Mouse (Mus musculus): ENCODE data around the gene Arpc1b.
"Not testable (repeated sequence)": the region's sequence is repeated elsewhere in the genome, so short reads cannot be mapped to it uniquely, and the experiment has no call there.

Gene Arpc1b

DNA sequence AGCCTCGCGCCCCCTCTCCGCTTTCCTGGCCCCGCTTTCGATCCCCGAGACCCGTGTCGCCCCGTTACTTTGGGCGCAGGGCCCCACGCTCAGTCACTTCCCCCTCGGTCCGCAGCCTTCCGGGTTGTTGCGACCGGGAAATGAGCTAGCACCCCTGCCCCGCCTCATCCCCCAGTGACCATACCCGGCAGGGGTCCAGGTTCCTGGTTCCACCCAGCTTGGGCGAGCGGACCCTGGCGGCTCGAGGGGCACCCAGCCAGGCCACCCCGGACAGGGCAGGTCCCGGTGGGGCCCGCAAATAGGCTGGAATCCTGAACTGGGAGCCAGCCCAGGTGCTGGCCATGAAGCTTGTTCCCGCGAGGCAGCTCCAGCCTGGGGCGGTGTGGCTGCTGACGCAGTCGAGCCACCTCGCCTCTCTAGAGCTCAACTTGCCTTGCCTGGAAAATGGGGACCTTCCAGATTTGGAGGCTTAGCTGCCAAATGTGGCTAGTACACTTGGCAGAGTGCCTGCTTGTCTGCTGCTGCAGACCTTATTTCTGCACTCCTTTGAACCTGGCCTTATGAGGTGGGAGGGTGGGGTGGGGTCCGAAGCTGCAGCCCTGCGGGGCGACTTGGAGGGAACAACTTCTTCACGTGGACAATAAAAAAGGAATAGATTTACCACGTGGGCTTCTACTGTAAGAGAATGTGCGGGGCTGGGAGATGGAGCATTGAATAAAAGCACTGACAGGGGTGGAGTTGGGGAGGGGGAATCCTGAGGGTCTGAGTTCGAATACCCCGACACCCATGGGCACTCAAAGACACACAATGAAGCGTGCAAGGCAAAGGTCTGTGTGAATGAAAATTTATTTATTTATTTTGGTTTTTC lies 825 bp downstream of the Arpc1b start:
- peak; percentile 78 to 81 for DNase-seq (ENCODE audit: low spot score in 2 of 2)

DNA sequence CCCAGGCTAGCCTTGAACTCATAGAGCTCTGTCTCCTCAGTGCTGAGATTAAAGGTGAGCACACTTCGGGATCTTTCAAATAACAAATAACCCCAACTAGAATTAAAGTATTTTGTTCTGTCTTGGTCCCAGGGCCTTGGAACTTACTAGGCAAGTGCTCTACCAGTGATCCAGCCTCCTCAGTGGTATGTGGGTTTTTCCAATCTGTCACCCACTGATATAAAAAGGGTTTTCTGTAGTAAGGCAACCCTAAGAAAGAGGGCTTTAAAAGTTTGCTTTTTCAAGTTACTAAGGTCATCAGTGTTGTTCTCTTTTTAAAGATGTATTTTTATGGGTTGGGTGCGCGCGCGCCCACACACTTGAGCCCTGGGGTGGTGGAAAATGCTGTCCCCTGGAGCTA lies 1.7 kb downstream of the Arpc1b start:
- DNase-seq (ENCODE audit: low spot score in 2 of 2) = no peak

DNA sequence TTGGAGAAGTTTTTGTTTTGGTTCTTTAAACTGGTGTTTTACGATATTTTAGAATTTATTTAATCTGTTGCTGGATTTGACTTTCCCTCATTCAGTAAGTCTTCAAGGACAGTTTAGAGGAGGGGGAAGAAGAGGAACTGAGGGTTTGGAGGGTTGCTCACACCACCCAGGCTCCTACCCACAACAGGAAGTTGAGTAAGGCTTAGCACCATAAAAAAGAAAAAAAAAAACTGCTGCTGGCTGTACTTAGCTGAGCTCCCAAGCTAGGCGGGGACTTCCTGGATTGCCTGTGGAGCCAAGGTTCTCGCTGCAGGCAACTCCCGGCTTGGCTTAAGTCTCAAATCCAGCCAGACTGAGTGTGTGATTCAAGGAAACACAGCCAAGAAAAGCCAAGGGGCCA lies 2.3 kb downstream of the Arpc1b start:
- DNase-seq (ENCODE audit: low spot score in 2 of 2) = peak; percentile 63 to 71

DNA sequence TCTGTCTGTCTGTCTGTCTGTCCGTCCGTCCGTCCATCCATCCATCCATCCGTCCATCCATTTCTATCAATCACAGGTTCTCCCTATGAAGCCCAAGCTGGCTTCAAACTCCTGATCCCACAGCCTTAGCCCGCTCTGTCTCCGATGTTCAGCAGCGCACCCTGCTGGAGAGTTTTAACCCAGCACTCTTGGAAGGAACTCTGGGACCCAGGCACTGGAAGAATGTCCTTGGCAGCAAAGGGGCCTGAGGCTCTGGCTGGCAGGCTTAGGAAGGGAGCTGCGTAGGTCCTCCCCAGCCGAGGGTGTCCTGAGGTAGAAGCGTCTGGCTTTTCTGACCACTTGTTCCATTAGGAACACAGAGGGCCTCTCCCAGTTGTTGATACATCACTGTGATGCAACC lies 2.9 kb downstream of the Arpc1b start:
- peak; percentile 30 to 51 for DNase-seq (ENCODE audit: low spot score in 2 of 2)

DNA sequence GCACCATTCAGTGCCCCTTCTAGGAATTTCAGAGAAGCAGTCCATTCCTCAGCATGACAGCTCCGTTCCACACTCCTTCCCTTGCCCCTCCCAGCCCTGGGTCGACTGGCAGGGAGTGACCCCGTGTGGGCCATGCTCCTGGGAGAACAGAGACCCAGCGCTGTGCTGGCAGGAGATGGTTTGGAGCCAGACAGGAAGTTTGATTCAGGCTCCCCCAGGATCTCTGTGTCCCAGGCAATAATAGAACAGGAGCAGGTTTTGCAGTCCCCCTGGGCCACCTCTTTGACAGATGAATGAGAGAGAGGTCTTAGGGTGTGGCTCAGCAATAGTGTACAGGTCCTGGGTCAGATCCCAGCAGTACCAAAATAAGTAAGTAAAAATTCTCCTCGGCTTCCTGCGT lies 4.0 kb downstream of the Arpc1b start:
- DNase-seq (ENCODE audit: low spot score in 2 of 2) = no peak

DNA sequence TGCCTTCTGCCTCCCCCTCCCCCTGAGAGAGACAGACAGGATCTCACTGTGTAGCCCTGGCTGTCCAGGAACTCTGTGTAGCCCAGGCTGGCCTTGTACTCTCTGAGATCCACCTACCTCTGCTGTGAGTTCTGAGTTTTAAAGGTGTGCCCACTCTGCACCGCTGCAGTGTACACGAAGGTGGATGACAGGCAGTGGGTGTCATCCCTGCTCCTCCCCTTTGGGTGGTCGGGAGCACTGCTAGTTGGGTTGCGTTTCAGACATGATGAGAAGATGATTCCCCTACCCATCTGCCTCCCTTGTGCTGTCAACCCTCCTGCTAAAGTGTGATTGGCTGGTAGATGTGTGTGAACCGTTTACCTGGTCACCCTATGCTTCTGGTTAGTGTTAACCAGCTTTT lies 4.4 kb downstream of the Arpc1b start:
- DNase-seq (ENCODE audit: low spot score in 2 of 2) = no peak

DNA sequence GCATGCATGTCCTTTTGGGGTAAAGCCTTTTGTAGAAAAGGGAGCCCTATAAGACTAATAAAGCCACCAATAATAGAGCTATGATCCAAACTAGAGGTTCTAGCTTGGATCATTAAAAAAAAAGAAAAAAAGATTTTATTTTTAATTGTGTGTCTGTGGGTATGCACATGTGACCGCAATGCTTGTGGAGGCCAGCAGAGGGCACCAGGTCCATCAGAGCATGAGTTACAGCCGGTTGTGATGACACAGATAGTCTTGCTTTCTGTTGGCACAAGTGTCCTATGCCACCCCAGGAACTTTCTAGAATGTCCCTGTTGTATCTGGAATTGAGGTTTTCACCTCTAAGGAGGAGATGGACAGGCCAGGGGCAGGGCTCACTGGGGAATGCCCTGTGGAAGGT lies 5.4 kb downstream of the Arpc1b start:
- no peak for DNase-seq (ENCODE audit: low spot score in 2 of 2)

DNA sequence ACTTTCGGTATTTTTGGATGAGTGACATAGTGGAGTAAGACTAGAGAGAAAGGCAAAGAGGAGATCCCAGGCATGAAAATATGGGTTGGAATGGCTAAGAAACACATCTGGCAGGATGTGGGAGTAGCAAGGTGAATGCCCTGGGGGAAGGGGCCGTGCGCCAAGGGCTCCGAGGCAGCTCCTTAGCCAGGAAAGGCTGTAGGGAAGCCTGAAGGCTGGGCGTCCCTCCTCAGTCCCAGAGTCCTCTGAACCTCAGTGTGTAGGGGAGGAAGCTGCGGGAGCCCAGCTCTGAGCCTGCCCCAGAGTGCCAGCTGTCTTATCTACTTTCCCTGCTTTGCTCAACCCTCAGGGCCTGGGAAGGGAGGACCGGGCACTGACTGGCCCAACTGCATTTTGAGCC lies 6.9 kb downstream of the Arpc1b start:
- DNase-seq (ENCODE audit: low spot score in 2 of 2) = no peak

DNA sequence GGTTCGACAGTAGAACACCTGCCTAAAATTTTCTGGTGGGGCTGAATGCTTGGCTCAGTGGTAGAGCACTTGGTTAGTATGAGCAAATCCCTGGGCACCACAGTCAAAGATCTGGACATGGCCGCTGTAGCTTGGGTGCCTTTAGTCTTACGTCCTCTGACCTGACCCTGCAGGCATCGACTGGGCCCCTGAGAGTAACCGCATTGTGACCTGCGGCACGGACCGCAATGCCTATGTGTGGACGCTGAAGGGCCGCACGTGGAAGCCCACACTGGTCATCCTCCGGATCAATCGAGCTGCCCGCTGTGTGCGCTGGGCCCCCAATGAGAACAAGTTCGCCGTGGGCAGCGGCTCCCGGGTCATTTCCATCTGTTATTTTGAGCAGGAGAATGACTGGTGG lies 9.4 kb downstream of the Arpc1b start:
- DNase-seq (ENCODE audit: low spot score in 2 of 2) = no peak

DNA sequence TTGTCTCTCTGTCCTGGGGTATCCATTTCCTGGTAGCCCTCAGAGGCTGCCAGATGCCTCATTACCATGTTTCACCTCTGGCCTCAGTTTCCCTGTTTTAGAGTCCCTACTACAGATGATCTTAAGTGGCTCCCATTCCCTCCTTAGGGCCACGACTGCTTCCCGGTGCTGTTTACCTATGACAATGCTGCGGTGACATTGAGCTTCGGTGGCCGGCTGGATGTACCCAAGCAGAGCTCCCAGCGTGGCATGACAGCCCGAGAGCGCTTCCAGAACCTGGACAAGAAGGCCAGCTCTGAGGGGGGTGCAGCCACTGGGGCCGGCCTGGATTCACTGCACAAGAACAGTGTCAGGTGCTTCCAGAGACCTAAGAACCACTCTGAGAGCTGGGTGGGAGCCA lies 12.6 kb downstream of the Arpc1b start:
- DNase-seq (ENCODE audit: low spot score in 2 of 2) = no peak

DNA sequence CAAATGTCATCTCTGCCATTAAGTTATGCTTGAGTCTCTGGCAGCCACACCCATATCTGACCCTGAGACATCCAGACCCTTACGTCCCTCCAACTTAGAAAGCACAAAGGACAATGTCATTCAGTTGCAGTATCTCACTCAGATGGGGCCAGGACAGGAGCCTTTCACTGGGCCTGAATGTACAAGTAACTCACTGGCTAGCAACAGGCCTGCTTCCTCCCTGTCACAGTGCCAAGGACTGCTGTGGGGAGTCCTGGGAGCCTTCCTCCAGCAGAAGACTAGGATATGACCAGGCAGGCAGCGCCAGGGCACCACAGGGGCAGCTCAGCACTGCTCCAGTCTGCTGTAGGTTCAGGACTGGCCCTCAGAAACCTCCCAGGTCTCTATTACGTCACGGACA lies 15.1 kb downstream of the Arpc1b start:
- DNase-seq (ENCODE audit: low spot score in 2 of 2) = no peak

DNA sequence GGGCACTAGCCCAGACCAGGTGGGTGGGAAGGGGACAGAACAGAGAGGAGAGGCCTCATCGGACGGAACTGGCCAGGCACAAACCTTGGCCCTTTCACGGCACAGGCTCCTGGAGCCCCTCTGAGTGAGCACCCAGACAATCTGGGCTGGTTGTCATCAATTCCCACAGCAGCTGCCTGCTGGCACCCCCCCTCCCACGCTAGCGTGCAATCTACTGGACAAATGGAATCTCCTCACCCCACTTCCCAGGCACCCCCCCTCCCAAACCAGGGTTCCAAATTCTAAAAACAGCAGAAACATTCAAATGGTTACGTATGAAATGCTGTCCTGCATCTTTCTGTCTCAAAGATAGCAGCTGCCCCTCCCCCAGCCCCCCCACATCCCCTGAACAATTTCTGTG lies 15.8 kb downstream of the Arpc1b start:
- DNase-seq (ENCODE audit: low spot score in 2 of 2) = not testable (repeated sequence)

DNA sequence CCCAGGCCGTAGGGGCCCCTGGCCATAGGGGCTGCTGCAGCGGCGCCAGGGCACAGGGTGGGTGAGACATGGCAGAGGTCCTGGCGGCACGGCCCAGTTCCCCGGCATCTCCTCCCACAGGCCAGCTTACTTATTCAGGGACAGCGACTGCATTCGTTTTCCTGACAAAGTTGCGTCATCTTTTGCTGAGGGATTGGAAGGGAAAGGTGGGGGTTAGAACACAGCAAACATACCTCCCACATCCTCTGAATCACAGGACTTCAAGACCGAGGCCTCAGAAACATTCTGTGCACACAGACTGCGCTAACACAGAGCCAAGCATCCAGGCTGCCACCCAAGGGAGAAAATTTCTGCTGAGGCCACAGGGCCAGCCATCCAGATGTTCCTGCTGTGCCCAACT lies 16.2 kb downstream of the Arpc1b start:
- no peak for DNase-seq (ENCODE audit: low spot score in 2 of 2)

DNA sequence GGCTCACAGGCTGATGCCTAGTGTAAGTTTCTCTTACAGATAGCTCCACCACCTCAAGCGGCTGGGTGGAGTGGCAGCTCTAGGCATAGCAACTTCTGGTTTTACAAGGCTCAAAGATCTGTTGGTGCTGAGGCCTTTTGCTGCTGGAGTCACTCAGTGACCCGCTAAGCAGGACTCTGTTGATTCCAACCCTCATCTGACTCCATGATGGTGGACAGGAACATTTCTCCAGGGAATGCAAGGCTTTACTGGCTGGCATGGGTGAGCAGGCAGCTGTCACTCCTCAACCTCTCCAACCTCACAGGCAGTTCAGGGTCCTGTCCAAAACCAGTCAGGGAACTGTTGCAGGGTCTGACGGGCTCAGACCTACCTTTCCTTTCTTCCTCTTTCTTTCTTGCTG lies 17.0 kb downstream of the Arpc1b start:
- DNase-seq (ENCODE audit: low spot score in 2 of 2) = no peak

DNA sequence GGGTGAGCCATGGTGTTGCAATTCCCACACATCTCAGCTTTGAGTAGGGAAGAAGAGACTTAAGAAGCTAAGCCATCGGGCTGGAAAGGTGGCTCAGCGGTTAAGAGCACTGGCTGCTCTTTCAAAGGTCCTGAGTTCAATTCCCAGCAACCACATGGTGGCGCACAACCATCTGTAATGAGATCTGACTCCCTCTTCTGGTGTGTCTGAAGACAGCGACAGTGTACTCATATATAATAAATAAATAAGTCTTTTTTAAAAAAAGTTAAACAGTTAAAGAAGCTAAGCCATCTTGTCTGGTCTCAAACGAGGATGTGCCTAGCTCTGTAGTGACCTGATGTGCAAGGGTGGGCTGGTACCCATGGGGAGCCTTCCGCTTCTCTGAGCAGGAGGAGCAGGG lies 19.3 kb downstream of the Arpc1b start:
- DNase-seq (ENCODE audit: low spot score in 2 of 2) = not testable (repeated sequence)

DNA sequence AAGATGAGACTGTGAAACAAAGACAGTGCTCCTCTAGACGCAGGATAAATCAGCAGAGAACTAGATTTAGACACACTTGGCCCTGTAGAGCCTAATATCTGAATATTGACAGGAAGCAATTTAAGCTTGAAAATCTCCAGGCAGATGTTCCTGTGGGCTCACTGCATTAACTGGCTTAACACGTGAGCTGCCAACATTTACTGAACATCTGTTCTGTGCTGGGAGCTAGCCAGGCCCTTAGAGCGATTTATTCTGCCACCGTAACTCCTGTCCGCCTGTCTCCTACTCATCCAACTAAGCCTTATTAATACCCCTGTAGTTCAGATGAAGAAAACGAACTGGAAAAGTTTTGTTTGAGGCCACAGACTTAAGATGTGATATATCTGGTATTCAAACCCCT lies 24.8 kb downstream of the Arpc1b start:
- DNase-seq (ENCODE audit: low spot score in 2 of 2) = no peak

DNA sequence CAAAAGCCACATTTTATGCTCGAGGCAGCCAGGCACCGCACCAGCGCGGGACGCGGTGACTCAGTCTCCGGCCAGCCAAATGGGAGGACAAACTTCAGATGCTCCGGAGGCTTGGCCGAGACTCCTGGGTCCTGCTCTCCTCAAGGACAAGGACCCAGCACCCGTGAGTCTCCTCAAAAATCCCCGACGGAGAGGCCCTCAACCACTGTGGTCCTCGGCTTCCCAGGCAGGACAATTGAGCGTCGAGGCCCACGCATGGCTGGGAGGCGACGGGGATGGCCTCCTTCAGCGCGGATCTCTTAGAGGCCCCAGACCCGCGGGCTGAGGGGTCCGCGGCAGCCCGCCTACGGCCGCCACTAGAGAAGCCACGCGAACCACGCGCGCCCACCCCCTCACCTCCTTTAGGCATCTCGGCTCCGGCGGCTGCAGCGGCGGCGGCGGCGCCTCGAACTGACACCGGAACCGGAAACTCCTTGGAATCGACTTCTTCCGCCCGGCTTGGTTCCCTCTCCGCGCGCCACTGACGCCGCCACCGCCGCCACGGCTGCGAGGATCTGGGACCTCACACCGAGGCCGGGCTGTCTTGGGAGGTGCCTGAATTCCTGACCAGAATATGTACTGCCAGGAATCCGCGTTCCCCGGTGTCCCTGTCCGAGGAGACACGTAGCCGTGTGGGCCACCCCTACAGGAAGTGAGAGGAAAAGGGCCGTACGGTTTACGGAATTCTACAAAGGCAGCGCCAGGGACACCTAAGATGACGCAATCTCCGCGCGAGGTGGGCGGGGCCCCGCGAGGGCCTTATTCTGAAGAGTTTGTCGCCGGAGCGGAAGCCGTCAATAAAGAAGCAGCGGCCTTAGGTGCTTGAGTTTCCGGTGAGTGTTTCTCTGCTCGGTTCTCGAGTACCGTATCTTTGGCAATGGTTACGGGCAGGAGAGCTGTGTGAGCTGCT lies 25.8 kb downstream of the Arpc1b start, which contains the start of the genes Pdap1 and Bud31:
TSS of gene Pdap1 (minus strand) at position 668 of the 949 bp plus-strand sequence.
TSS of gene Bud31 (plus strand) at position 792 of the 949 bp plus-strand sequence.
- peak; percentile 91 to 92 for DNase-seq (ENCODE audit: low spot score in 2 of 2)

DNA sequence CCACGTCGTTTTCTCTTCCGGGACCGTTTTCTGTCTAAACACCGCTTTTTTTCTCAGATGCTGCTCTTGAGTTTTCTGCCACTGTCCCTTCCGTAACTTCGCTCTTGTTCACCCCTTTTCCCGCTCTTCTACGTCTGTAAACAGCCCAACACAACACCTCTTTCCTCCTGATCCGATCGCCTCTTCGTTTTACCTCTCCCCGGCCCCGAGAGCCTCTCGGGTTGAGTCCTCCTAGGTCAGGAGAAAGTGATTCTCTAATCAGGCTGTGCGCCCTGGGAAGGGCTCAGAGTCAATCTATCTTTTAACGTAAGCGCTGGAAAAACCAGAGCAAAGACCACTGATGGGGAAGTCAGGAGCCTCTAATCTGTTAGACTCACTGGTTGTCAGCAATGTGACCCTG lies 26.6 kb downstream of the Arpc1b start:
- DNase-seq (ENCODE audit: low spot score in 2 of 2) = peak in 1 of 2 experiments; percentile 20

DNA sequence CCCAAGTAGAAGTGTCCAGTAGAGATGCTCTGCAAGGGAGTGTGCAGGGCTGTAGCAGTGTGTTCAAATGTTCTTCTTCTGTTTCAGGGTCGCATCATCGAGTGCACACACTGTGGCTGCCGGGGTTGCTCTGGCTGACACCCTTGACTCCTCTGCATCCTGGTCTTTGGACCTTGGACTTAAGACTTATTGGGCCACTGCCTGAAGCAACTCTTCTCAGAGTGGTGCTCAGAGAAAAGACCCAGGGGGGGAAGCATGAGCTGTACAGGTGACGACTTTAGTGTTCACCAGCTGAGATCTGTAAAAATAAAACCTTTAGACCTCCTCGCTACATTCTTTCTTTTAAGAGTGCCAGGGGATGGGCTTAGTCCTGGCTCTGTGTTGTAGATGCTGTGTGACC lies 33.7 kb downstream of the Arpc1b start:
- DNase-seq (ENCODE audit: low spot score in 2 of 2) = no peak

DNA sequence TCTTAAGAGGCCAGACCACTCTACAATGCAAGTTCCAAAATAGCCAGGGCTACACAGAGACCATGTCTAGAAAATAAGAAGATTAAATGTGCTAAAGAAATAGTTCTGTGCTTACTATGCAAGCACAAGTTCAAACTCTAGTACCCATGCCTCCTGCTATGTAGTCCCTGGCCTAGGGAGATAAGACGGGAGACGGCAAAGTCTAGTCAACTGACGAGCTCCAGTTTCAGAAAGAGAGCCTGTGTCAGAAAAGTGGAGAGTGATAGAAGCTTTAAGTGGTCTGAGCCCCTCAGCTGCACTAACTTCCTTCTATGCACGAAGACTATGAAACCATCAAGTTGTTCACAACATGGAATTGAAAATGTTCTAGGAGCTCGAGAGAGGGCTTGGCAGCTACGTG lies 35.3 kb downstream of the Arpc1b start:
- no peak for DNase-seq (ENCODE audit: low spot score in 2 of 2)

DNA sequence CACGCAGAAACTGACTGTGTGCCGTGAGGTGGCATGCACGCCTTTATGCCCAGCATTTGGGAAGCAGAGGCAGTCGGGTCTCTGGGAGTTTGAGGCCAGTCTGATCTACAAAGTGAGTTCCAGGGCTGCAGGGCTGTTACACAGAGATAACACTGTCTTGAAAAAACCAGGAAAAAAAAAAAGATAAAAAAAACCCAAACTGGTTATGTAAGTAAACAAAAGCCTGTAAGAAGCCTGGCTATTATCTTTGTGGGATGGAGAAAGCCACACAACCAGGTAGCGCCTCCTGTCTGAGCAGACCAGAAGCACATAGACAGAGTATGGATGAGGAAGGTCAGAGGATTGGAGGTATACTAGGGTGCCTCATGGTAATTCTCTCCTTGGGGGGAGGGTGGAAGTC lies 38.7 kb downstream of the Arpc1b start:
- DNase-seq (ENCODE audit: low spot score in 2 of 2) = no peak

DNA sequence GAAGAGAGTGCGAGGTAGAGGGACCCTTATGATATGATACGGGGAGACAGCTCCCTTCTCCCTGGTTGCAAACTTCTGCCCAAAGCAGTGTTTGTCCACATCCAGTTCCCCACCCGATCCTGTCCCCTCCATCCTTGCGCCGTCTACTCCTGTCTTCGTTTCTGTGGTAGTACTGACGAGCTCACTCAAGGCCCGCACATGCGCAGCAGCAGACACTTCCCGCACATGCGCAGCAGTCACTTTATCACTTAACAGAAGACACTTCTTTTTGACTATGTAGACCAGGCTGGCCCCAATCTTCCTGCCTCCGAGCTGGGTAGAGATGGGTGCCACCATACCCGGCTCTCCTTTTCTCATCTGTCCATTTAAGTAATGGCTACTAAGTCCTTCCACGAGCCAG lies 47.3 kb downstream of the Arpc1b start:
- no peak for DNase-seq (ENCODE audit: low spot score in 2 of 2)

DNA sequence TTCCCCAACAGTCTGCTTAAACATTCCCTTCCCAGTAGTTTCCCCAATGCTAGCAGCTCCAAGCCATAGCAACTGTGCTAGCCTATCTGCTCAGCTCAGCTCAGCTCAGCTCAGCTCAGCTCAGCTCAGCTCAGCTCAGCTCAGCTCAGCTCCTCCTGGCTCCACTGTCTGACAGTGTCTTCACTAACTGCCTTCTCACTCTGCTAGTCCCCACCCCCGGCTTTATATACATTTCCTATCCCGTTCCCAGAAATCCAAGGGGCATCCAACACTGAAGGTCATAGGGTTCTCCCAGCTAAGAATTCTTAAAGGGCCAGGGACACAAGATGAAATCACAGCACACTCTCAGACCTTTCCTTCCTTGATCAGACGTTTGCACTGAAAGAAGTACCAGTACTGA lies 50.7 kb downstream of the Arpc1b start:
- DNase-seq (ENCODE audit: low spot score in 2 of 2) = no peak
